Mouse (Mus musculus) lung, embryonic 16.5 days (tissue): Measurements from ENCODE around the gene Sap30l. TPM values are rescaled to one million over a fixed set of nuclear protein-coding genes. Genes with fewer than 3 reads are reported as not detected.

ENCODE experiments used
- ATAC-seq: fragments of 200-750 bp; cut with Nextera tagmentation; 2 replicates; pipeline ENCODE4 v1.8.0; 2017; ENCODE audit warnings: low read depth, mild to moderate bottlenecking, moderate library complexity
- H3K27ac ChIP-seq: fragments of 300-500 bp; sonication (generic); 2 replicates; pipeline ENCODE4 v1.5.1; 2014; ENCODE audit warnings: mild to moderate bottlenecking, control low read depth, low read length
- H3K27me3 ChIP-seq: fragments of 300-500 bp; sonication (generic); 2 replicates; pipeline ENCODE4 v1.6.1; 2014; ENCODE audit warnings: low read depth, low read length, mixed read lengths; ENCODE audit not compliant: control insufficient read depth, insufficient read depth
- H3K36me3 ChIP-seq: fragments of 300-500 bp; sonication (generic); 2 replicates; pipeline ENCODE4 v1.6.1; 2014; ENCODE audit warnings: low read length; ENCODE audit not compliant: control insufficient read depth, insufficient read depth
- H3K4me1 ChIP-seq: fragments of 300-500 bp; sonication (generic); replicated peaks from 2 replicates; pipeline ENCODE4 v1.6.1; 2014; ENCODE audit warnings: low read length, mixed read lengths; ENCODE audit not compliant: control insufficient read depth, insufficient read depth
- H3K4me2 ChIP-seq: fragments of 300-500 bp; sonication (generic); 2 replicates; pipeline ENCODE4 v1.6.1; 2014; ENCODE audit warnings: low read depth, low read length, control low read depth
- H3K4me3 ChIP-seq: fragments of 300-500 bp; sonication (generic); 2 replicates; pipeline ENCODE4 v1.5.1; 2014; ENCODE audit warnings: mild to moderate bottlenecking, low read length, control low read depth
- H3K9ac ChIP-seq: fragments of 300-500 bp; sonication (generic); 2 replicates; pipeline ENCODE4 v1.6.1; 2014; ENCODE audit warnings: low read length, control low read depth
- H3K9me3 ChIP-seq: fragments of 300-500 bp; sonication (generic); 2 replicates; pipeline ENCODE4 v1.6.1; 2016; ENCODE audit warnings: low read length; ENCODE audit not compliant: control insufficient read depth
- WGBS: fragments of 180-500 bp; shearing (Covaris S2); extraction: QIAGEN DNeasy Blood & Tissue Kit; methylation state at CpG from one replicate; pipeline ENCODE4 v1.1.7; 2014; 5-methylcytosine and 5-hydroxymethylcytosine counted together
- polyA plus RNA-seq: library from polyadenylated mRNA; unstranded; fragments of >200 nt; fragmentation: Nextera tagmentation; extraction: Ambion mirVana; gene quantifications from 2 replicates; pipeline ENCODE4 v1.2.1, GENCODE M21; 2015

The Sap30l gene
- polyA plus RNA-seq, 1 experiment from 2014 or later, result 6.1 TPM

- H3K27me3 ChIP-seq, result no peaks in the 10 kb centered on the region; the same call in 1 of the 2 replicates
- H3K9ac ChIP-seq, result no peak overlapping the region
- WGBS, result 85% methylated on average over 8 of the region's 8 CpGs
- H3K4me2 ChIP-seq, result no peak overlapping the region
- H3K27ac ChIP-seq, result no peak overlapping the region
- no peak for ATAC-seq
- H3K4me3 ChIP-seq, result no peak overlapping the region
- H3K36me3 ChIP-seq, result no peaks in the 10 kb centered on the region
- H3K4me1 ChIP-seq, result peaks cover 5% of the 10 kb centered on the region
- no peaks in the 10 kb centered on the region for H3K9me3 ChIP-seq
These were observed 29.8 kb upstream of the Sap30l start for GRCm38 (mm10) chr11:57771676-57772075.

- H3K4me2 ChIP-seq, result no peak overlapping the region
- 36% methylated on average over 13 of the region's 13 CpGs for WGBS
These were observed 28.0 kb upstream of the Sap30l start for GRCm38 (mm10) chr11:57773479-57773878.

GRCm38 (mm10) chr11:57773936-57774335 is 27.5 kb upstream of the Sap30l start:
- H3K4me1 ChIP-seq, result peaks cover 5% of the 10 kb centered on the region
- H3K9ac ChIP-seq, result 0 out of 2 replicates have a peak overlapping the region, but pooled peaks have one; percentile 7
- no peak overlapping the region for H3K27ac ChIP-seq
- 18% methylated on average over 4 of the region's 4 CpGs for whole genome bisulfite sequencing
- no peak overlapping the region for H3K4me3 ChIP-seq
- H3K27me3 ChIP-seq, result no peaks in the 10 kb centered on the region; the same call in 1 of the 2 replicates
- H3K4me2 ChIP-seq, result no peak overlapping the region
- H3K36me3 ChIP-seq, result no peaks in the 10 kb centered on the region
- peak; percentile 48; the same call in 1 of the 2 replicates for ATAC-seq
- no peaks in the 10 kb centered on the region for H3K9me3 ChIP-seq

More at GRCm38 (mm10) chr11:57773479-57773878, 28.0 kb upstream of the Sap30l start:
- no peaks in the 10 kb centered on the region for H3K9me3 ChIP-seq
- no peaks in the 10 kb centered on the region; the same call in 1 of the 2 replicates for H3K27me3 ChIP-seq
- no peak overlapping the region for H3K27ac ChIP-seq
- H3K4me1 ChIP-seq, result peaks cover 5% of the 10 kb centered on the region
- no peak overlapping the region for H3K4me3 ChIP-seq
- no peaks in the 10 kb centered on the region for H3K36me3 ChIP-seq
- H3K9ac ChIP-seq, result no peak overlapping the region
- ATAC-seq, result no peak

- no peaks in the 10 kb centered on the region for H3K9me3 ChIP-seq
- no peaks in the 10 kb centered on the region for H3K36me3 ChIP-seq
- H3K4me3 ChIP-seq, result no peak overlapping the region
- no peak overlapping the region for H3K4me2 ChIP-seq
- H3K27me3 ChIP-seq, result no peaks in the 10 kb centered on the region; the same call in 1 of the 2 replicates
- 57% methylated on average over 6 of the region's 6 CpGs for WGBS
- H3K4me1 ChIP-seq, result peaks cover 5% of the 10 kb centered on the region
- H3K27ac ChIP-seq, result no peak overlapping the region
- no peak for ATAC-seq
- H3K9ac ChIP-seq, result no peak overlapping the region
These were observed 25.6 kb upstream of the Sap30l start for GRCm38 (mm10) chr11:57775868-57776267.

GRCm38 (mm10) chr11:57776546-57776945 is 24.9 kb upstream of the Sap30l start:
- peaks cover 5% of the 10 kb centered on the region for H3K4me1 ChIP-seq
- no peak overlapping the region for H3K4me2 ChIP-seq
- ATAC-seq, result no peak
- no peak overlapping the region for H3K9ac ChIP-seq
- no peaks in the 10 kb centered on the region; the same call in 1 of the 2 replicates for H3K27me3 ChIP-seq
- no peak overlapping the region for H3K27ac ChIP-seq
- no peaks in the 10 kb centered on the region for H3K9me3 ChIP-seq
- WGBS, result 90% methylated on average over 3 of the region's 3 CpGs
- no peaks in the 10 kb centered on the region for H3K36me3 ChIP-seq
- H3K4me3 ChIP-seq, result no peak overlapping the region

- 17% methylated on average over 5 of the region's 5 CpGs for WGBS
- no peaks in the 10 kb centered on the region for H3K9me3 ChIP-seq
- no peak for ATAC-seq
These were observed 23.1 kb upstream of the Sap30l start for GRCm38 (mm10) chr11:57778349-57778748.

GRCm38 (mm10) chr11:57779824-57780223 is 21.6 kb upstream of the Sap30l start:
- H3K27ac ChIP-seq, result no peak overlapping the region
- no peaks in the 10 kb centered on the region for H3K4me1 ChIP-seq
- no peak overlapping the region for H3K4me3 ChIP-seq
- H3K9me3 ChIP-seq, result no peaks in the 10 kb centered on the region
- H3K9ac ChIP-seq, result no peak overlapping the region
- no peak overlapping the region for H3K4me2 ChIP-seq
- ATAC-seq, result no peak
- H3K36me3 ChIP-seq, result no peaks in the 10 kb centered on the region
- no peaks in the 10 kb centered on the region for H3K27me3 ChIP-seq
- 82% methylated on average over 14 of the region's 14 CpGs for WGBS

More at GRCm38 (mm10) chr11:57778349-57778748, 23.1 kb upstream of the Sap30l start:
- H3K4me2 ChIP-seq, result no peak overlapping the region
- no peak overlapping the region for H3K4me3 ChIP-seq
- peaks cover 5% of the 10 kb centered on the region for H3K4me1 ChIP-seq
- H3K27ac ChIP-seq, result no peak overlapping the region
- H3K36me3 ChIP-seq, result no peaks in the 10 kb centered on the region
- H3K27me3 ChIP-seq, result no peaks in the 10 kb centered on the region
- no peak overlapping the region for H3K9ac ChIP-seq

- Histone ChIP-seq H3K9me3 (no peaks in the 10 kb centered on the region), H3K4me3 (no peak overlapping the region), H3K27ac (no peak overlapping the region), H3K4me2 (no peak overlapping the region), H3K9ac (no peak overlapping the region), H3K36me3 (no peaks in the 10 kb centered on the region), H3K4me1 (no peaks in the 10 kb centered on the region), H3K27me3 (no peaks in the 10 kb centered on the region)
- 51% methylated on average over 18 of the region's 18 CpGs for WGBS
- ATAC-seq, result no peak
These were observed 14.6 kb upstream of the Sap30l start for GRCm38 (mm10) chr11:57786616-57787418.

GRCm38 (mm10) chr11:57787913-57788312 is 13.5 kb upstream of the Sap30l start:
- ATAC-seq, result no peak

More at GRCm38 (mm10) chr11:57787913-57788312, 13.5 kb upstream of the Sap30l start:
- no peak overlapping the region for H3K9ac ChIP-seq
- H3K27me3 ChIP-seq, result no peaks in the 10 kb centered on the region
- H3K36me3 ChIP-seq, result no peaks in the 10 kb centered on the region
- no peak overlapping the region for H3K4me2 ChIP-seq
- no peaks in the 10 kb centered on the region for H3K9me3 ChIP-seq
- 33% methylated on average over 3 of the region's 3 CpGs for WGBS
- no peak overlapping the region for H3K27ac ChIP-seq
- H3K4me3 ChIP-seq, result no peak overlapping the region
- no peaks in the 10 kb centered on the region for H3K4me1 ChIP-seq
